Mouse (Mus musculus) forebrain, embryonic 13.5 days (tissue): ENCODE data around the gene Tshz2. TPM values are rescaled to one million over a fixed set of nuclear protein-coding genes. Genes with fewer than 3 reads are reported as not detected.

Experiments
- ATAC-seq: fragments of 200-750 bp; cut with Nextera tagmentation; 2 replicates; pipeline ENCODE4 v1.8.0; 2017
- H3K27ac ChIP-seq: fragments of 300-500 bp; sonication (generic); 2 replicates; pipeline ENCODE4 v1.5.1; 2015; ENCODE audit warnings: inconsistent platforms, mild to moderate bottlenecking, moderate library complexity
- H3K27me3 ChIP-seq: fragments of 300-500 bp; sonication (generic); 2 replicates; pipeline ENCODE4 v1.6.1; 2015; ENCODE audit warnings: mild to moderate bottlenecking, inconsistent platforms
- H3K36me3 ChIP-seq: fragments of 300-500 bp; sonication (generic); 2 replicates; pipeline ENCODE4 v1.6.1; 2015; ENCODE audit warnings: mild to moderate bottlenecking, inconsistent platforms; ENCODE audit not compliant: poor library complexity, severe bottlenecking
- H3K4me1 ChIP-seq: fragments of 300-500 bp; sonication (generic); 2 replicates; pipeline ENCODE4 v1.6.1; 2015; ENCODE audit warnings: inconsistent platforms
- H3K4me2 ChIP-seq: fragments of 300-500 bp; sonication (generic); 2 replicates; pipeline ENCODE4 v1.6.1; 2015; ENCODE audit warnings: inconsistent platforms, mild to moderate bottlenecking, moderate library complexity
- H3K4me3 ChIP-seq: fragments of 300-500 bp; sonication (generic); 2 replicates; pipeline ENCODE4 v1.5.1; 2015; ENCODE audit warnings: mild to moderate bottlenecking, inconsistent platforms
- H3K9ac ChIP-seq: fragments of 300-500 bp; sonication (generic); 2 replicates; pipeline ENCODE4 v1.6.1; 2015; ENCODE audit warnings: mild to moderate bottlenecking, inconsistent platforms
- H3K9me3 ChIP-seq: fragments of 300-500 bp; sonication (generic); replicated peaks from 2 replicates; pipeline ENCODE4 v1.6.1; 2016; ENCODE audit warnings: inconsistent platforms
- WGBS: fragments of 180-500 bp; shearing (Covaris S2); methylation state at CpG from one replicate; pipeline ENCODE4 v1.1.7; 2015; 5-methylcytosine and 5-hydroxymethylcytosine counted together
- polyA plus RNA-seq: library from polyadenylated mRNA; unstranded; fragments of >200 nt; fragmentation: Nextera tagmentation; extraction: Ambion mirVana; gene quantifications from 2 replicates; pipeline ENCODE4 v1.2.1, GENCODE M21; 2015

Gene Tshz2
- polyA plus RNA-seq, 1 experiment from 2014 or later: 8.7 TPM

GRCm38 (mm10) chr2:169722341-169722740 is 89.5 kb downstream of the Tshz2 start:
- Histone ChIP-seq H3K9ac (no peak overlapping the region), H3K27me3 (no peaks in the 10 kb centered on the region), H3K4me3 (no peak overlapping the region), H3K36me3 (no peaks in the 10 kb centered on the region), H3K4me2 (no peak overlapping the region), H3K4me1 (peaks cover 31% of the 10 kb centered on the region), H3K9me3 (no peaks in the 10 kb centered on the region), H3K27ac (no peak overlapping the region)
- 85% methylated on average over 6 of the region's 6 CpGs for WGBS
- ATAC-seq: no peak

DNA sequence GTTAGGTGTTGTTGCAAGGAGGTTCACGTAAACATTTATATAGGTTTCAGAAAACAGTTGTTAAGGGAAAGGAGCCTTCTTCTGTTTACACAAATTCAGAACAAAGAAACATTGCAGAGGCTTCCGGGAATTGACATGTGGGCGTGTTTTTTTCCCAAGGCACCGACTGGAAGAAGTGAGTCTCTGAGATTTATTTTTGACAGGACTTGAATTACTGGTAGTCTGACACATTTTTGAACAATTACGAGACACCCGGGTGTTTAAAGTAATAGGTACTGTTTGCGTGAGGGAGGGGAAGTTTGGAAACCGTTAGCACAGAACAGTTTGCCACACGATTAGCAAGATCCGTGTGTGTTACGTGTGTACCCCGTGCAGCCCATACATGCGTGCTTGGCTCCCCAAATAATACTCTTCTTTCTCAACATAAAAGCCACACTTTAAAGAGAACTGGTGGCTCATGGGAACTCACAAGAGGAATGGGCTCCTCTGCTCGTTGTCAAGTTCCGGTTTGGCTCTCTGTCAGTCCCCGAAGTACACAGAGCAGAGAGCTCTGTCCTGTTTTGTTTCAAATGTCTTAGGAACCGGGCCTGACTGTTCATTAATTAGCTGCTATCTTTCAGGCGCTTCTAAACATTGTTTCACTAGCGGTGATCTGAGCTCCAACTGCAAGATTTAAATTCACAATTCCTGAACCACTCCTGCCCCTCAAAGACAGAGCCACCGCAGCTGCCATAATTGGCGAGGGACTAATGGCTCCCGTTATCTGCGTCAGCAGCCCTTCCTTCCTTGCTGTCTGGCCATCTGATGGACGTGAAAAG is 91.0 kb downstream of the Tshz2 start:
- Histone ChIP-seq H3K27ac (peak overlapping the region; percentile 44), H3K27me3 (no peaks in the 10 kb centered on the region), H3K4me3 (no peak overlapping the region), H3K9me3 (no peaks in the 10 kb centered on the region), H3K36me3 (no peaks in the 10 kb centered on the region), H3K9ac (peak overlapping the region; percentile 26; the same call in 1 of the 2 replicates), H3K4me1 (peaks cover 35% of the 10 kb centered on the region), H3K4me2 (peak overlapping the region; percentile 20)
- no peak for ATAC-seq
- 50% methylated on average over 24 of the region's 24 CpGs for WGBS

DNA sequence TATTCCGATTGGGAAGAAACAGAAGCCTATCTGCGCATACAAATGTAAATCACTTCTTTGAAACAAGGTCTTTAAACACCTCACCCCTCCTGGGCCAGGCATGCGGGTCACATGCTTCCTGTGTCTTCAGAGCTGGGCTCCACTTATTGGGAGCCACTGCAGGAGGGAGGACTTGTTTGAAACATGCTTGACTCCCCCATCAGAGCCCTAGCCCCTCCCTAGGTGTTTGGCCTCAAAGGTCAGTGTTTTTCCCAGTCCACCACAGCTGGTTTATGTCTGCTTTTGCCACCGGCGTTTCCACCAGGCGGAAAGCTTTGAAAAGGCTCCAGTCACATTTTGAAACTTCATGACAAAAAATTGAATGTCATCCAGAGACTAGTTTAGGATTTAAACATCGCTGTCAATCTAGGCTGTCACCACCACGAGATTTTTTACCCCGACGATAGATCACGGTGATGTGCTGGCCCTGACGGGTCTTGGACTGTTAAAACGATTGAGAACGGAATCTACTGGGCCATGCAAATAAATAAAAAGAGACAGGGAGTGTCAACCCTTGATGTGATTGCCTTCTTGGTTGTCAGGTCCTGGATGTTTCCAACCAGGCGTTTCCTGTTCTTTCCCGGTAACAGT is 96.0 kb downstream of the Tshz2 start:
- no peak overlapping the region for H3K4me2 ChIP-seq
- no peak for ATAC-seq
- H3K9me3 ChIP-seq: no peaks in the 10 kb centered on the region
- 67% methylated on average over 16 of the region's 16 CpGs for WGBS
- no peak overlapping the region for H3K4me3 ChIP-seq
- no peaks in the 10 kb centered on the region for H3K36me3 ChIP-seq
- no peak overlapping the region for H3K27ac ChIP-seq
- no peak overlapping the region for H3K9ac ChIP-seq
- H3K4me1 ChIP-seq: peaks cover 19% of the 10 kb centered on the region
- H3K27me3 ChIP-seq: no peaks in the 10 kb centered on the region

GRCm38 (mm10) chr2:169730551-169730996 is 97.8 kb downstream of the Tshz2 start:
- Histone ChIP-seq H3K27ac (no peak overlapping the region), H3K27me3 (no peaks in the 10 kb centered on the region), H3K4me3 (no peak overlapping the region), H3K9me3 (no peaks in the 10 kb centered on the region), H3K9ac (no peak overlapping the region), H3K36me3 (no peaks in the 10 kb centered on the region), H3K4me1 (peaks cover 17% of the 10 kb centered on the region), H3K4me2 (no peak overlapping the region)
- 87% methylated on average over 7 of the region's 7 CpGs for WGBS
- ATAC-seq: no peak

GRCm38 (mm10) chr2:169734053-169734452 is 101.2 kb downstream of the Tshz2 start:
- Histone ChIP-seq H3K36me3 (no peaks in the 10 kb centered on the region), H3K27me3 (no peaks in the 10 kb centered on the region), H3K9ac (no peak overlapping the region; the same call in 1 of the 2 replicates), H3K27ac (no peak overlapping the region), H3K4me3 (no peak overlapping the region), H3K4me1 (peaks cover 11% of the 10 kb centered on the region), H3K9me3 (no peaks in the 10 kb centered on the region), H3K4me2 (no peak overlapping the region)
- WGBS: 45% methylated on average over 7 of the region's 7 CpGs
- ATAC-seq: no peak

DNA sequence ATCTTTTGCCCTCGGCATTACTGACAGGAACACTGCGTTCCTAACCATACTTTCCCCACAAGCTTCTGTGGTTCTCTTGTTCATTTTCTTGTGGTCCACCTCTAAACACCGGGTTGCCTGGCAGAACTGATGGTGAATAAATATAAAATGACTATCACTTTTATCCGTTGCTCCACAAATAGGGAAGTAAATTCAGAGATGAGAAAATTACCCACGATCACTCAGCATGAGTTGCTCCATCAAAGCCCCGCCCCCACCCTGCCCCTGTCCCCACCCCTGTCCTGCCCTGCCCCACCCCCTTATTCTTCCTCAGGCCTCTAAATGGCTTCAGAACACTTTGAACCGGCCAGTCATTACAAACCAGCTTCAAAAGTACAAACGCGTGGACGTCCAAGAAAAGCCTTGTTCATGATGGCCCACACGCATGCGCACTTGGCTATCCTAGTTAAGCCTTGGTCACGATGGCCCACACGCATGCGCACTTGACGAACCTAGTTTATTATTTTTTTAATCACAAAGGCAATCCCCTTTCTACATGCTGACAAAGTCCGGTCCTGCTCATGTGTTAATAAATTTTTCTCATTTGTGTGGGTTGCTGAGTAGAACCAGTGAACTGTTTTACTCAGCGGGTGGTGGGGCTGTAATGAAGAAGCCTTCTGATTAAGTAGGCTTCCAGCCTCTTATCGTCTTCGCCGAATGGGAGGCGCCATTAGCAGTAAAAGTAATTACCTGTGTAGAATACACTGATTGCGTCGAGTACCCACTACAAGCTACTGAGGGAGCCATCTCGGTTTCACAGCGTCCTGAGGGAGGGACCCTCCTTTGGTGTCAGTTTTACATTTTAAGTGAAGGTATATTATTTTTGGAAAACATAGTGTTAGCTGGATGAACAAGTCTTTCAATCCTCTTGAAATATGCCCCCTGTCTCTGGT is 102.9 kb downstream of the Tshz2 start:
- no peak for ATAC-seq
- Histone ChIP-seq H3K4me3 (no peak overlapping the region), H3K4me2 (no peak overlapping the region), H3K9me3 (no peaks in the 10 kb centered on the region), H3K36me3 (no peaks in the 10 kb centered on the region), H3K27ac (no peak overlapping the region), H3K27me3 (no peaks in the 10 kb centered on the region), H3K9ac (no peak overlapping the region), H3K4me1 (peaks cover 11% of the 10 kb centered on the region)
- WGBS: 76% methylated on average over 26 of the region's 26 CpGs

DNA sequence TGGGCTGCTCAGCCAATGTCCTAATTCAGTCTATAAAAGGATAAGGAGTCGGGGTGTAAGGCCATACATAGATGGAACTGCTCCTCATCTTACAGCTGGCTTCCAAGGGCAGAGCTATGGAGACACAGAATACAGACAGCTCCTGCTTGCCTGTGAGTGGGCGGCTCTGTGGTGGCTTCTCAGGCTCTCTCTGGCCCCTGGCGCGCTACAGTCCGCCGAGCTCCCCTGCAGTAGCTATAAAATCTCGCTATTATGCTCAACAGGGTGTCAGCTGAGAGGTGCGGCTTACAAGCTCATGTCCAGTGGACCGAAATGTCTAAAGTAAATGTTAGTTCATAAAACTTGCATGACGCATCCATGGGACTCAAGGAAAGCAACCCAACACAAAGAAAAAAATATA is 108.2 kb downstream of the Tshz2 start:
- no peak overlapping the region for H3K27ac ChIP-seq
- H3K9me3 ChIP-seq: no peaks in the 10 kb centered on the region
- no peaks in the 10 kb centered on the region for H3K4me1 ChIP-seq
- H3K9ac ChIP-seq: no peak overlapping the region
- H3K36me3 ChIP-seq: no peaks in the 10 kb centered on the region
- H3K27me3 ChIP-seq: no peaks in the 10 kb centered on the region
- H3K4me3 ChIP-seq: no peak overlapping the region
- H3K4me2 ChIP-seq: no peak overlapping the region
- ATAC-seq: no peak
- 88% methylated on average over 10 of the region's 10 CpGs for WGBS

DNA sequence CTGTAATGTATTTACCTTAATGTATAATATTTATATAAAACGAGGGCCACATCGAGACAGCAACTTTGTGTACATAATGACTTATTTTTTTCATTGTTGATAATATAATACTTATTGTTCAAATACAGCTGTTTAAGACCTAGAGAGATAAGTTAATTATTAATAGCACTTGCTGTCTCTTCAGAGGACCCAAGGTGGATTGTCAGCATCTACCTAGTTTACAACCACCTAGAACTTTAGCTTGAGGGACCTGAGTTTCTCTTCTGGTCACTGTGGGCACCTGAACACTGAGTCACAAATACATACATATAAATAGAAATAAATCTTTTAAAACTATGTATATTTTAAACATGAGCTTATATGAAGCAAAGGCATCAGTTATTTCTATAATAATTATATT is 110.0 kb downstream of the Tshz2 start:
- ATAC-seq: no peak
- Histone ChIP-seq H3K4me2 (no peak overlapping the region), H3K4me1 (no peaks in the 10 kb centered on the region), H3K9me3 (no peaks in the 10 kb centered on the region), H3K27ac (no peak overlapping the region), H3K9ac (no peak overlapping the region), H3K27me3 (no peaks in the 10 kb centered on the region), H3K36me3 (no peaks in the 10 kb centered on the region), H3K4me3 (no peak overlapping the region)
- WGBS: 96% methylated on average over 2 of the region's 2 CpGs

GRCm38 (mm10) chr2:169743294-169743693 is 110.5 kb downstream of the Tshz2 start:
- peak; percentile 33; the same call in 1 of the 2 replicates for ATAC-seq
- WGBS: 80% methylated on average over 6 of the region's 6 CpGs
- Histone ChIP-seq H3K4me1 (no peaks in the 10 kb centered on the region), H3K9ac (no peak overlapping the region), H3K27me3 (no peaks in the 10 kb centered on the region), H3K27ac (no peak overlapping the region), H3K4me2 (no peak overlapping the region), H3K36me3 (no peaks in the 10 kb centered on the region), H3K4me3 (no peak overlapping the region), H3K9me3 (no peaks in the 10 kb centered on the region)

DNA sequence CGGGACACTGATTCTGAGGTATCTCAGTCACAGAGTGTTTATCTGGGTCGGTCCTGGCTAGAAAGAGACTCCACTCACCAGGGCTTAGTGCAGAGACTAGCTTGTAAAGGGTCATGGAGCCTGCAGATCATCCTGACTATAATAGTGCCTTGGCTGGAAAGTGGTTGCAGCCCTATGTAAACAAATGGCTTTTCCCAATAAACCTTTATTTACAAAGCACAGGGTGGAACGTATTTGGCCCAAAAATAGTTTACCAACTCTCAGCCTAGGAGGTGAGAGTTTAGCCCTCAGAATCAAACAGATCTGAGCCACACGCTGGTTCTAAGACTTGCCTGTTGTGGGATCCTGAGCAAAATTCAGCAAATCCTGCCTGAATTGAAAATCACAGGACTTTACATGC is 111.1 kb downstream of the Tshz2 start:
- 88% methylated on average over 4 of the region's 4 CpGs for WGBS
- Histone ChIP-seq H3K4me1 (no peaks in the 10 kb centered on the region), H3K27me3 (no peaks in the 10 kb centered on the region), H3K27ac (no peak overlapping the region), H3K4me2 (no peak overlapping the region), H3K36me3 (no peaks in the 10 kb centered on the region), H3K9me3 (no peaks in the 10 kb centered on the region), H3K4me3 (no peak overlapping the region), H3K9ac (no peak overlapping the region)
- ATAC-seq: no peak

DNA sequence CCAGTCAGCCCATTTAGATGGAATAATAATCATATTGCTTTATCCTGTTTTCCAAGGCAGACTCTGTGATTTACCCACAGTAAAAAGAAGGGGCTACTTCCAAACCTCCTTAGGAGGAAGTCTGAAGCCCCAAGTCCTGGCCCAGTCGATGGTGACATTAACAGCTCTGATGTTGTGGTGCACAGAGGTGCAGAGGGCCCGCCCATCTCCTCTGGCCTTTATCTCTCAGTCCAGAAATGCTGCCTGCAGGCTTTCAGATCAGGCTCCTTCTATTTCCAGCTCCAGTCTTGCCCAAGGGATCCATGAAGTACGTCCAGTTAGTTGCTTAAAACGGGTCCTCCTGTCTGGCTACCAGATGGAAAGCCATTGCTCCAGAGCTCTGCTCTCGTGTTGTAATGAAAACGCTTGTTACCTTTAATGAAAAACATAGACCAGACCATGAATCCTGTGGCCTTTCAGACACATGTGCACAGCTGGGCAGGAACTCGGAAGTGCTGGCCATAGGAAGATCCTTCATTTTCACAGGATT is 114.4 kb downstream of the Tshz2 start:
- 93% methylated on average over 7 of the region's 7 CpGs for WGBS
- H3K36me3 ChIP-seq: no peaks in the 10 kb centered on the region
- no peak for ATAC-seq

More for the DNA sequence above, 114.4 kb downstream of the Tshz2 start:
- H3K27ac ChIP-seq: no peak overlapping the region
- H3K4me2 ChIP-seq: no peak overlapping the region
- H3K9ac ChIP-seq: no peak overlapping the region
- peaks cover 12% of the 10 kb centered on the region for H3K4me1 ChIP-seq
- no peaks in the 10 kb centered on the region for H3K9me3 ChIP-seq
- H3K4me3 ChIP-seq: no peak overlapping the region
- H3K27me3 ChIP-seq: no peaks in the 10 kb centered on the region
